Mouse (Mus musculus): ENCODE measurements around the gene Eln. TPM values are rescaled to one million over a fixed set of nuclear protein-coding genes. Genes with fewer than 3 reads are reported as not detected.

Eln gene
- total and polyA plus RNA-seq, 3 experiments, result not detected

DNA sequence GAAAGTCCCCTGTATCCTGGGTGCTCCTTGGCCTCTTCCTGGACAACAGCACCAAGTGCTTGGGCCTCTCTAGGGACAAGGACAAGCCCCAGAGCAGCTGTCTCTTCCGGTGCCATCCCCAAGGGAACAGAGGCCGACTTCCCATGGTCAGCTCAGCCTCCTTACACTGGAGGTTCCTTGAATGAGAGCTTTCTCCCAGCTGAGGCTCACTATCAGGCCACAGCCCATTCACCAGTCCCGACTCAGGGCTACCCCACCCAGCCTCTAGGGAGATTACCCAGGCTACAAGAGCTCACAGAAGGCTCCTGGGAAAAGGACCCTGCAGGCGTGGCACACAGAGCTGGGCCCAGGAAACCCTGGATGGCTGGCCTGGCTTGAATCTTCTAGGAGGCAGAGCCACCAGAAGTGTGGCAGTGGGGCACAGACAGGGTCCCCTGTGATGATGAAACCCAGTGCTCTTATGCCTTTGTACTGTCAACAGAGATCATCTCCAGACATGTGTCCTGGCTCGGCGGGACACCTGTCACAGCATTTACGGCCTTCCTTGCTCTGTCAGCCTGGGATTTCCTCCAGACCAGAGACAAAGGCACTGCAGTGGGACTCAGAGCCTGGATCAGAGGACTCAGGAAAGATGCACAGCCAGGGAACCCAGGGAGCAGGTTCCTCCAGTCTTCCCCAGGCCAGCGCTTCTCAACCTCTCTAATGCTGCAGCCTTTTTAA, 68.1 kb downstream of the Eln start:
- H3K27ac ChIP-seq (ENCODE audit: control insufficient read depth, low read depth, low read length), result no peak overlapping the region
- H3K4me3 ChIP-seq (ENCODE audit: control insufficient read depth in 1 of 2, insufficient read depth in 1 of 2, low read depth in 2 of 2, low read length in 2 of 2), result no peak overlapping the region
- no peak for DNase-seq (ENCODE audit: low read depth, low spot score)
- no peaks in the 10 kb centered on the region for H3K79me2 ChIP-seq (ENCODE audit: control insufficient read depth, insufficient read depth, low read length, poor library complexity)
- H3K4me1 ChIP-seq (ENCODE audit: control insufficient read depth in 1 of 2, insufficient read depth in 2 of 2, low read length in 2 of 2), result peaks cover 0 to 6% of the 10 kb centered on the region in 2 experiments; a peak in 1 of 4 replicates
- H3K36me3 ChIP-seq (ENCODE audit: control insufficient read depth in 1 of 2, insufficient read depth in 2 of 2, low read length in 2 of 2), result no peaks in the 10 kb centered on the region
- H3K9me3 ChIP-seq (replicated peaks; ENCODE audit: insufficient read depth, low read length), result no peaks in the 10 kb centered on the region
- H3K9ac ChIP-seq (ENCODE audit: control insufficient read depth, low read depth, low read length, poor library complexity, severe bottlenecking), result no peak overlapping the region
- no peak for TF ChIP-seq GATA1 (IDR thresholded peaks at IDR 0.05; ENCODE audit: low read depth, low read length)
- no peak for TF ChIP-seq MEF2A (IDR thresholded peaks at IDR 0.05; ENCODE audit: extremely low read depth, insufficient replicate concordance, low read depth, low read length, poor library complexity, severe bottlenecking)
- TF ChIP-seq EP300 (IDR thresholded peaks at IDR 0.05; ENCODE audit: low read depth in 1 of 2, low read length in 2 of 2), result no peak
- TF ChIP-seq ZNF384 (IDR thresholded peaks at IDR 0.05; ENCODE audit: low read depth, low read length), result no peak
- TF ChIP-seq HCFC1 (IDR thresholded peaks at IDR 0.05; ENCODE audit: low read depth, low read length), result no peak
- no peak for TF ChIP-seq POLR2A (IDR thresholded peaks at IDR 0.05; ENCODE audit: control insufficient read depth in 1 of 2, insufficient read depth in 1 of 2, low read depth in 1 of 2, low read length in 2 of 2, poor library complexity in 1 of 2)
- no peak for TF ChIP-seq JUND (IDR thresholded peaks at IDR 0.05; ENCODE audit: low read depth, low read length)
- no peak for TF ChIP-seq CHD2 (IDR thresholded peaks at IDR 0.05; ENCODE audit: low read length)
- no peaks in the 10 kb centered on the region for H3K27me3 ChIP-seq (ENCODE audit: control insufficient read depth in 1 of 2, insufficient read depth in 2 of 2, low read length in 2 of 2)

DNA sequence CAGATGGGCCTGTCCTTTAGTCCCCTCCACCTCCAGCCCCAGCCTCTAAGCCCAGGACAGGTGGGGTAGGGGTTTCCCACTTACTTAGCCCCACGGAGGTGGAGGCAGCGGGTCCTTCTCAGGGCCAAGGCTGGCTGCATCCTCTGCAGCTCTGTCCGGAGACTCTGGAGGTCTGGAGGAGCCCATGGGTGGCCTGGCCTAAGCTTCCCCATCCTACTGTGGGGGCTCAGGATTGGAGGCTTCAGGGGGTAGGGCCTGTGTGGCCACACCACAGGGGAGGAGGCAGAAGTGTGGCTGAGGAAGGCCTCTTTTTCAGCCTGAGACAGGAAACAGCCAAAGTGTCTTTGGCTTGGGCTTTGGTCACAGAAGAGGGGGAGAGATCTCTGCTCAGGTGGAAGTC, 69.1 kb downstream of the Eln start:
- Histone ChIP-seq H3K9ac (ENCODE audit: control insufficient read depth, low read depth, low read length, poor library complexity, severe bottlenecking) (no peak overlapping the region), H3K4me1 (ENCODE audit: control insufficient read depth in 1 of 2, insufficient read depth in 2 of 2, low read length in 2 of 2) (peaks cover 0 to 6% of the 10 kb centered on the region in 2 experiments; a peak in 1 of 4 replicates), H3K27ac (ENCODE audit: control insufficient read depth, low read depth, low read length) (no peak overlapping the region), H3K4me3 (ENCODE audit: control insufficient read depth in 1 of 2, insufficient read depth in 1 of 2, low read depth in 2 of 2, low read length in 2 of 2) (no peak overlapping the region), H3K36me3 (ENCODE audit: control insufficient read depth in 1 of 2, insufficient read depth in 2 of 2, low read length in 2 of 2) (no peaks in the 10 kb centered on the region), H3K9me3 (replicated peaks; ENCODE audit: insufficient read depth, low read length) (no peaks in the 10 kb centered on the region), H3K27me3 (ENCODE audit: control insufficient read depth in 1 of 2, insufficient read depth in 2 of 2, low read length in 2 of 2) (no peaks in the 10 kb centered on the region), H3K79me2 (ENCODE audit: control insufficient read depth, insufficient read depth, low read length, poor library complexity) (no peaks in the 10 kb centered on the region)
- DNase-seq (ENCODE audit: low read depth, low spot score), result no peak
- TF ChIP-seq ZKSCAN1 (IDR thresholded peaks at IDR 0.05; ENCODE audit: low read depth, low read length) (no peak), HCFC1 (IDR thresholded peaks at IDR 0.05; ENCODE audit: low read depth, low read length) (no peak), POLR2AphosphoS2 (IDR thresholded peaks at IDR 0.05; ENCODE audit: low read length) (no peak), TCF12 (IDR thresholded peaks at IDR 0.05; ENCODE audit: low read depth, low read length) (no peak), ZMIZ1 (IDR thresholded peaks at IDR 0.05; ENCODE audit: low read depth, low read length) (no peak), MAFK (IDR thresholded peaks at IDR 0.05; ENCODE audit: borderline replicate concordance, low read depth, low read length) (no peak), RAD21 (IDR thresholded peaks at IDR 0.05; ENCODE audit: low read depth, low read length) (no peak), POLR2A (IDR thresholded peaks at IDR 0.05; ENCODE audit: control insufficient read depth in 1 of 2, insufficient read depth in 1 of 2, low read depth in 1 of 2, low read length in 2 of 2, poor library complexity in 1 of 2) (no peak), SMC3 (IDR thresholded peaks at IDR 0.05; ENCODE audit: low read depth, low read length) (no peak), POLR2AphosphoS5 (IDR thresholded peaks at IDR 0.05; ENCODE audit: borderline replicate concordance, low read depth, low read length) (no peak), RCOR1 (IDR thresholded peaks at IDR 0.05; ENCODE audit: low read depth, low read length) (no peak), MEF2A (IDR thresholded peaks at IDR 0.05; ENCODE audit: extremely low read depth, insufficient replicate concordance, low read depth, low read length, poor library complexity, severe bottlenecking) (no peak), GABPA (IDR thresholded peaks at IDR 0.05; ENCODE audit: low read depth, low read length) (no peak), MYB (IDR thresholded peaks at IDR 0.05; ENCODE audit: low read depth, low read length) (no peak), EP300 (IDR thresholded peaks at IDR 0.05; ENCODE audit: low read depth in 1 of 2, low read length in 2 of 2) (no peak), GATA1 (IDR thresholded peaks at IDR 0.05; ENCODE audit: low read depth, low read length) (no peak), TBP (IDR thresholded peaks at IDR 0.05; ENCODE audit: low read depth, low read length) (no peak), SIN3A (IDR thresholded peaks at IDR 0.05; ENCODE audit: low read length) (no peak), ZNF384 (IDR thresholded peaks at IDR 0.05; ENCODE audit: low read depth, low read length) (no peak), ZC3H11A (IDR thresholded peaks at IDR 0.05; ENCODE audit: low read depth, low read length) (no peak)

Measured in MEL (cell line).